Mouse (Mus musculus) urinary bladder, postnatal 36 days (tissue): ENCODE measurements at regions not wholly inside any gene's neighbourhood (a gene's known extent, or its start where the extent isn't known, plus 50 kb on each side); places are given as distances from the start of the nearest gene placed in this dataset.

Experiments
- DNase-seq, 2 experiments: peaks; one replicate each; pipeline ENCODE4 v3.0.0; 2022; ENCODE audit warnings: low spot score in 2 of 2, mixed read lengths in 1 of 2

GRCm38 (mm10) chr12:45929001-45929759, 854.7 kb upstream of the Stxbp6 start:
- DNase-seq, result no peak
